Mouse (Mus musculus): ENCODE measurements around the gene Gm15080. TPM values are rescaled to one million over a fixed set of nuclear protein-coding genes. Genes with fewer than 3 reads are reported as not detected.
"Not testable (repeated sequence)": the region's sequence is repeated elsewhere in the genome, so short reads cannot be mapped to it uniquely, and the experiment has no call there.

Gm15080 gene
- polyA plus RNA-seq (2012; ENCODE audit: insufficient read depth, insufficient read length, missing spikeins): not detected in 2 replicates

GRCm38 (mm10) chrX:147992693-147993092 lies at the start of gene Gm15080:
Gene Gm15080 (plus strand): TSS chrX:147992993.
- not testable (repeated sequence) for H3K27ac ChIP-seq (ENCODE audit: insufficient read depth, low read depth, low read length)

More at GRCm38 (mm10) chrX:147992693-147993092, at the start of gene Gm15080:
- H3K4me1 ChIP-seq (ENCODE audit: control insufficient read depth, insufficient read depth, low read length); H3K4me3 ChIP-seq (ENCODE audit: insufficient read depth, low read length): not testable (repeated sequence)

Other genes starting within 250 kb of the Gm15080 start
- not detected in 2 replicates for gene Gm15128, start 227.0 kb upstream of the Gm15080 start, polyA plus RNA-seq (2012; ENCODE audit: insufficient read depth, insufficient read length, missing spikeins)
- gene Gm15107, start 187.7 kb downstream of the Gm15080 start, polyA plus RNA-seq (2012; ENCODE audit: insufficient read depth, insufficient read length, missing spikeins): not detected in 2 replicates

Data from bone marrow macrophage, adult 2 months (primary cell).